Mouse (Mus musculus): ENCODE data around the gene Cenpa. TPM values are rescaled to one million over a fixed set of nuclear protein-coding genes. Genes with fewer than 3 reads are reported as not detected.
"Not testable (repeated sequence)": the region's sequence is repeated elsewhere in the genome, so short reads cannot be mapped to it uniquely, and the experiment has no call there.

Cenpa gene
- total and polyA plus RNA-seq, 3 experiments: 5.1 to 10.9 (median 6.4) TPM

- DNase-seq: no peak
Observed at GRCm38 (mm10) chr5:30678722-30679296, 12.2 kb downstream of the Cenpa start.

- no peak for DNase-seq
Observed at GRCm38 (mm10) chr5:30679593-30679992, 13.0 kb downstream of the Cenpa start.

- DNase-seq: no peak
Observed at GRCm38 (mm10) chr5:30681970-30682369, 15.4 kb downstream of the Cenpa start.

- peak; percentile 17 for DNase-seq
Observed at GRCm38 (mm10) chr5:30682967-30683600, 16.5 kb downstream of the Cenpa start.

GRCm38 (mm10) chr5:30683993-30684392, 17.4 kb downstream of the Cenpa start:
- no peak for DNase-seq

- no peak for DNase-seq
Observed at GRCm38 (mm10) chr5:30686781-30687180, 20.2 kb downstream of the Cenpa start.

GRCm38 (mm10) chr5:30700361-30701000, 33.9 kb downstream of the Cenpa start:
- no peak for DNase-seq

- not testable (repeated sequence) for DNase-seq
Observed at GRCm38 (mm10) chr5:30701373-30701772, 34.8 kb downstream of the Cenpa start.

GRCm38 (mm10) chr5:30701866-30702265, 35.3 kb downstream of the Cenpa start:
- DNase-seq: no peak

GRCm38 (mm10) chr5:30709744-30710383, 43.3 kb downstream of the Cenpa start:
- DNase-seq: peak; percentile 73

GRCm38 (mm10) chr5:30710486-30710885, 43.9 kb downstream of the Cenpa start:
- no peak for DNase-seq

- peak; percentile 87 for DNase-seq
Observed at GRCm38 (mm10) chr5:30711147-30712001, 44.8 kb downstream of the Cenpa start, which contains the start of gene Dpysl5. Gene Dpysl5 (plus strand): TSS chr5:30711564.

- no peak for DNase-seq
Observed at GRCm38 (mm10) chr5:30712002-30712390, 45.4 kb downstream of the Cenpa start.

GRCm38 (mm10) chr5:30712441-30713298, 46.1 kb downstream of the Cenpa start:
- no peak for DNase-seq

GRCm38 (mm10) chr5:30713299-30713675, 46.7 kb downstream of the Cenpa start:
- no peak for DNase-seq

- DNase-seq: no peak
Observed at GRCm38 (mm10) chr5:30713691-30714090, 47.1 kb downstream of the Cenpa start.

- DNase-seq: no peak
Observed at GRCm38 (mm10) chr5:30716311-30716710, 49.7 kb downstream of the Cenpa start.

GRCm38 (mm10) chr5:30717506-30717905, 50.9 kb downstream of the Cenpa start:
- DNase-seq: no peak

GRCm38 (mm10) chr5:30717991-30718703, 51.6 kb downstream of the Cenpa start:
- DNase-seq: no peak

GRCm38 (mm10) chr5:30721935-30722334, 55.4 kb downstream of the Cenpa start:
- DNase-seq: no peak
